Mouse (Mus musculus): ENCODE data around the gene Strn4.

Strn4 gene

GRCm38 (mm10) chr7:16810920-16811648 lies 4.6 kb upstream of the Strn4 start:
- DNase-seq (ENCODE audit: low spot score in 2 of 2), result peak; percentile 57 to 71

DNA sequence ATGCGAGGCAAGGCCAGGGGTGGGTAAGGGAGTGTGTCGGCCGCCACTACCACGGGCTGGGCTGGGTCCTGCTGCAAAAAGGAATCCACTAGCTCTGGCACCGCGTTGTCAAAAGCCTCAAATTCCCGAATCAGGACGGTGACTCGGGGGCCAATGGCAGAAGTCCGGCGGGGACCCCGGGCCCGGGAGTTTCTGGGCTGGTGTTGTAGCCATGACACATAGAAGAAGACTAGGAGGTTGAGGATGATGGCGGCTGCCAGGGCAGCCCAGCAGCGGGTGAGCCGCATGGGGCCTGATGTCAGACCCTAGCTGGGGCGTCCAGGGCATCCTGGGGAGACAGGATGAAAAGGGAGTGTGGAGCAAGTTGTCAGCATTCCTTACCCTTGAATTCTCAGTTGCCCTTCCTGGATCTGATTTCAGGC lies 4.0 kb upstream of the Strn4 start:
- DNase-seq (ENCODE audit: low spot score in 2 of 2), result no peak

DNA sequence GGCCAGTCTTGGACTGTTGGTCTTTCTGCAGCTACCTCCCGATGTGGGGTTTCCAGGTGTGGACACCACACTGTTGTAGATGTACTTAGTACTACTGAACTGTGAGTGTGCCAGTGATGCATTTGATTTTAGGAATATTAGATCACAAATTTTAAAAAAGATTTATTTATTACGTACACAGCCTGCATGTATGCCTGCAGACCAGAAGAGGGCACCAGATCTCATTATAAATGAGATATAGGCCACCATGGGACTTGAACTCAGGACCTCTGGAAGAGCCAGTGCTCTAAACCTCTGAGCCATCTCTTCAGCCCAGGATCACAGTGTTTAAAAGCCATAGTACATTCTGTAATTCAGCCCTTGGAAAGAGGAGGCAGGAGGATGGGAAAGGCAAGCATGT lies 3.2 kb upstream of the Strn4 start:
- no peak for DNase-seq (ENCODE audit: low spot score in 2 of 2)

DNA sequence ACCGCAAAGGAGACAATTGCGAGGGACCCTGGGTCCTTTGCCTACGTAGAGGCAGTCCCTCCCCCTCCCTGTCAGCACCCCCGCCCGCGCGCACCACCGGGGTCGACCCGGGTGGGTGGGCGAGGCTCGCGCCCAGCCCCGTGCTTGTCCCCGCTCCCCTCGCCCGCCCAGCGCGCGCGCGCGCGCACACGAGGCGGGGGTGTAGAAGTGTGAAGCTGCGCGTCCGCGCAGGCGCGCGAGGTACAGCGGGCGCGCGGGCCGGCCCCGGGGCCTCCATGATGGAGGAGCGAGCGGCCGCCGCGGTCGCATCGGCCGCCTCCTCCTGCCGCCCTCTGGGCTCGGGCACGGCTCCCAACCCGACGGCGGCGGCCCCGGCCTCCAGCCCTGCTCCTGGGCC lies 387 bp downstream of the Strn4 start:
- peak; percentile 71 to 81 for DNase-seq (ENCODE audit: low spot score in 2 of 2)

DNA sequence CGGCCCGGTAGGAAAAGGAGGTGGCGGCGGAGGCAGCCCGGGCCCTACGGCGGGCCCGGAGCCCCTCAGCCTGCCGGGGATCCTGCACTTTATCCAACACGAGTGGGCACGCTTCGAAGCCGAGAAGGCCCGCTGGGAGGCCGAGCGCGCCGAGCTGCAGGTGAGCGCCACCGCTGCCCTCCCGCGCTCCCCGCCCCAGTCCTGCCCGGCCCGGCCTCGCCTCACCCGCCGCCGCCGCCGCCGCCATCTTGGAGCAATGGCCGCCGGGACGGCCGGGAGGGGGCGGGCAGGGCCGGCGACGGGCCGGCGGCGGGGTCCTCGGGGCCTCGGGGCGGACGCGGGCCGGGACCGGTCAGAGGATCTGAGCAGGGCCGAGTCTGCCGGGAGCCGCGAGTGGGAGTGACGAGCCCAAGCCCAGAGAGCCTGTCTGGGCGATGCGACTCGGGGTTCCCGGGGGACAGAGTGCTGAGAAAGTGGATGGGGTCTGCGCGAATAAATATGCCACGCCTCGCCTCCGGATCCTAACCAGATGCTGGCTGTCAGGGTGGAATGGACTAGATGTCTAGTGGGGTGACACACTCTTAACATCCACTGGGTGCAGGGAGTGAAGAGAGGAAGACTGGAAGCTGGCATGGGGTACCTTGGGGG lies 910 bp downstream of the Strn4 start, which contains the start of gene Fkrp:
TSS of gene Fkrp (minus strand) at position 258 of the 648 bp plus-strand sequence.
- DNase-seq (ENCODE audit: low spot score in 2 of 2), result no peak

GRCm38 (mm10) chr7:16817693-16818092 lies 2.0 kb downstream of the Strn4 start:
- peak in 1 of 2 experiments; percentile 64 for DNase-seq (ENCODE audit: low spot score in 2 of 2)

GRCm38 (mm10) chr7:16819794-16820193 lies 4.1 kb downstream of the Strn4 start:
- no peak for DNase-seq (ENCODE audit: low spot score in 2 of 2)

- no peak for DNase-seq (ENCODE audit: low spot score in 2 of 2)
Observed at GRCm38 (mm10) chr7:16820271-16820763, 4.6 kb downstream of the Strn4 start.

GRCm38 (mm10) chr7:16821091-16821490 lies 5.4 kb downstream of the Strn4 start:
- no peak for DNase-seq (ENCODE audit: low spot score in 2 of 2)

- peak; percentile 82 for DNase-seq (ENCODE audit: low spot score in 2 of 2)
Observed at GRCm38 (mm10) chr7:16821669-16822101, 6.0 kb downstream of the Strn4 start.

GRCm38 (mm10) chr7:16823734-16824133 lies 8.0 kb downstream of the Strn4 start:
- DNase-seq (ENCODE audit: low spot score in 2 of 2), result peak; percentile 85 to 88

DNA sequence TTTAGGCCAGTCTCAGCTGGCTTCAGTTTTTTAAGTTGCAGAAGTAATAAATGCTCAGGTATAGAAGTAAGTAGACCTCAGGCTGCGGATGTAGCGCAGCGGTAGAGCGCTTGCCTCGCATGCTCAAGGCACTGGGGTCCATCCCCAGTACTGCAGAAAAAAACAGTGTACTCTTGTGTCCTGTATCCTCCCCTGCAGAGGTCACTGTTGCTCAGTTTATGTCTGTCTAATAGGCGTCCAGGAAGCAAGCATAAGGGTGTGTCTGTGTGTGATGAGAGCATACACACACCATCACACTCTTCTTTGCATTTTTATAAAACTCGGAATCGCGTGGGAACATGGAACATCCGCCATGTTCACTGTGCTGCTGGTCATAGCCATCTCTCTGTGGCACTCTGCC lies 10.1 kb downstream of the Strn4 start:
- DNase-seq (ENCODE audit: low spot score in 2 of 2), result no peak

- no peak for DNase-seq (ENCODE audit: low spot score in 2 of 2)
Observed at GRCm38 (mm10) chr7:16826571-16826970, 10.9 kb downstream of the Strn4 start.

- DNase-seq (ENCODE audit: low spot score in 2 of 2), result no peak
Observed at GRCm38 (mm10) chr7:16827274-16827673, 11.6 kb downstream of the Strn4 start.

DNA sequence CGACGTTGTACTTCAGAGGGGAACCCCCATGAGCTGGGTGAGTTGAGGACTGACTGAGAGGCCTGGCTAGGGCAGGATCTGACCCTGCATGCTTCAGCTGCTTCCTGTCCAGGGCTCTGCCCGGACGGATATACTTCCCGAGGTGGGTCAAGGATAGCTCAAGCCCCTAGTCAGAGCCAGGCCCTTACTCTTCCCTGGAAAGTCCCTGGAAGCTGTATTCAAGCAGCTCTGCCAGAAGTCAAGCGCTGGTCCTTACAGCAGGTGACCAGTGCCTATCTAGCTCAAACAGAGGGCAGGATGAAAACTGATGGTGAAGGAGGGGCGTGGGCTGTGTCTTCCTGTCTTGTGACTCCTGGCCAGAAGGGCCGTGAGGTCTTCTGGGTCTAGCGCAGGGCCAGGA lies 14.8 kb downstream of the Strn4 start:
- DNase-seq (ENCODE audit: low spot score in 2 of 2), result no peak

GRCm38 (mm10) chr7:16837916-16838803 lies 22.5 kb downstream of the Strn4 start:
- no peak for DNase-seq (ENCODE audit: low spot score in 2 of 2)

DNA sequence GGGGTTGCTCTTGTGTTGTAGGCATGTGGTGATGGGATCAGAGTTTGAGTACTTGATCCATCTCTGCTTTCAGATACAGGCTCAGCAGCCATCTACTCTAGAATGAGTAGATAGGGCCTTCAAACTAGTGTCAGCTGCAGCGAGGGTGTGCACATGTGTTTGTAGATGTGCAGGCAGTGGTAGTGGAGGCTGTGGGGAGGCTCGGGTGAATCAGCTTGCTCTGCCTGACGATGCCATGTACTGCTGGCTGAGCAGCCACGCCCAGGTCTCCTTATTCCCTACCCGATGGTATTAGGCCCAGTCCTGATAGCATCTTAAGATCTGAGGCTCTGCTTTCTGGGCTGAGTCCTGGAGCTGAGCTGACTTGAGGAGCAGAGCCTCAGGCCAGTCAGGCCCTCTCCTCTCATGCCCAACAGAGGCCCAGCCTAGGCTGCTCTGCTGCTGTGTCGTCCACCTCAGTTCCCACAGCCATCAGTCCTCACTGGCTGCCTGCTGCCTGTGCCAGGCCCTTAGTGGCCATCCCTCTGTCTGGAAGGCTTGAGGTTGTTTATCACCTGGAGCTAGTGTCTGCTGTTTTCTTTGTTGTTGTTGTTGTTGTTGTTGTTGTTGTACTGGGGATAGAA lies 23.2 kb downstream of the Strn4 start:
- no peak for DNase-seq (ENCODE audit: low spot score in 2 of 2)

- no peak for DNase-seq (ENCODE audit: low spot score in 2 of 2)
Observed at GRCm38 (mm10) chr7:16839427-16840108, 23.9 kb downstream of the Strn4 start.

DNA sequence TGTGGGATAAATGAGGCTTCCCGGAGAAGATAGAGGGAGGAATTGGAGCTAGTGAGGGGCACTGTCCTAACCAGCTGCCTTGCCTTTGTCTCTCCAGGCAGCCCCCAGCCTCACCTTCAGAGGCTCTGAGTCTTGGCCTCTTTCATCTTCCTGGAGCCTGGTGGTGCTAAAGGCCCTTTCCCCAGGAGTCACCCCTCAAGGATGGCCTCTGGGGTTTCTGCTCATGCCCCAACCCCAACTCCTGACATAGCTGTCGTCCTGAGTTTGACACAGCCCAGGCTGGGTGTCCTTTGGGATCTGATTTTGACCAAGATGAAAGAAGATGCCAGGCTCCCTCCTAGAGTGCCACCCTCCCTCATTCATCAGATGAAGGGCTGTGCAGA lies 24.4 kb downstream of the Strn4 start:
- no peak for DNase-seq (ENCODE audit: low spot score in 2 of 2)

DNA sequence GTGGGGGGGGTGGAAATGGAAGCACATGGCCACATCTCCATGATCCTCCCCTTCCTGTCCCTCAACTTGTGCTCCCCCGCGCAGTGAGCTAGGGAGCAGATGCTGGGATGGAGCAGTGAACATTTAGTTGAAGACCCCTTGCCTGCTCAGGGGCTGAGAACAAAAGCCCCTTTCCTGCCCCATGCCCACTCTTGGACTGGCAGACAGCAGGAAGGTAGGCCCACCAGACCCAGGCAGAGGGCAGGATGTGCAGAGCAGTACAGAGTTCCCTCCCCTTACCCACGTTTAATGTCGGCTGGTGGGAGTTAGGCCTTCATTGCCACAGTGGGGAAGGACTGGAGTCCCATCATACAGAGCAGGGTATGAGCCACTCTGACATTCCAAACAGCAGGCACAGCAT lies 25.4 kb downstream of the Strn4 start:
- no peak for DNase-seq (ENCODE audit: low spot score in 2 of 2)

All from right cerebral cortex, adult 2 months (tissue).